Mouse (Mus musculus) retina, postnatal 1 day (tissue): Measurements from ENCODE around the gene Zdhhc21.
A peak's percentile ranks its signal among the peaks of the same experiment; 100 is the strongest.

Experiments used
- DNase-seq: peaks from one replicate; pipeline ENCODE4 v3.0.0-alpha.2; 2012

Zdhhc21 gene

DNA sequence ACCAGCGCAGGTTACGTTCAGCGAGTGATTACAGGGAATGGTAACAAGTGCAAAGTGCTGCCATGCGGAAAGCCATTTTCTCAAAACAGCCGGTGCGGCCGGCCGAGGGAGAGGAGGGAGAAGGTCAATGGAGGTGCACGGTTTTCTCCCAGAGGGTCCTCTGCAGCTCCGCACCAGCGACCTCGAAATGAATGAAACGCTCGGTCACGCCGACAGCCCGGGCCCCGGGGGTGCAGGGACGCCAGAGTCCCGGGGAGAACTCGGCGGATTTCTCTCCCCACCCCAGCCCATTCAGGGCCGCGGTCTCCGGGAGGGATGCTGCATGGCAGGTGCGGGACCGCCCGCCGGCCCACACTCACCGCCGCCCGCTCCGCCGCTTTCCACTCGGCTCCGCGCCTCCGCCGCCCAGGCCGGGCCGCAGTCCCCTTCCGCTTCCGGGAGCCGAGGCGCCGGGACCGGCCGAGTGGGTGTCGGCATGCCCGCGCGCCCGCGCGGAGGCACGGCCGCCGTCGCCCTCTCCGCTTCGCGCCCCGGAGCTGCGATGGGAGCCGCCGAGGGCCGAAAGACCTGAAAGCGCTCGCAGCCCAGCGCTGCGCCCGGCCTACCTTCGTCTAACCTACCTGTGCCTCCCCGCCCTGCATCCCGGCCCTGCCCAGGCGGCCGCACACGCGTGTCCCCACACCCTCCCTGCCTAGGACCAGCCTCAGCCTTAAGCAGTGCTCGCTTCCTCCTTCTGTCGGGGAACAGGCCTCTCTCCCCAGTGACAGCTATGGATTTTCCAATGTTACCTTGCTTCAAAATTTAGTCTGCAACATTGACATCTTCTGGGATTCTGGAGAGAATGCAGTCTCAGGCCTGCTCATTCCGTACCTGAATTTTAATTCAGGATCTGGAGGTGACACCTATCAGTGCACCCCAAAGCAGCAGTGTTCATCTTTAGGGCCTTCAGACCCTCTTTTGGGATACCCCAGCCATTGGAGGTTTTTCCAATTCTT is at the start of gene Zdhhc21:
Zdhhc21 (minus strand) TSS at position 828 of the 995 bp plus-strand sequence.
- peak; percentile 84 for DNase-seq

DNA sequence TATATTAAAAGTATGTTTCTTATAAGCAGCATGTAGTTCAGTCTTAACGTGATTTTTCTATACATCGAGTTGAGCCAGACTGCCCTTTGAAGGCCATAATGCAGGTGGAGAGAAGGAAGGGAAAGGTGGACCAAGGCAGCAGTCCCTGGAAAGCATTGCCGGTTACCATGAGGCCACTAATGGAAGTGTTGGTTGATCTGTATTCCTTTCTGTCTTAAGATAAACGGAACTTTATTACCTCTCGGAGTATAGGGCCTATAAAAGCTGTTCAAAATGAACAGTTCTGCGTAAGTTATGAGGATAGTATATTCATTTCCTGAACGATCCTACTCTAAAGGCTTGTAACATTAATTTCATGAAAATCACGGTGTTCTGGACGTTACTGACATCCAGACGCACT is 35.5 kb upstream of the Zdhhc21 start:
- no peak for DNase-seq

- DNase-seq, result no peak
Observed at GRCm38 (mm10) chr4:82892247-82892646, 32.5 kb upstream of the Zdhhc21 start.

GRCm38 (mm10) chr4:82891566-82891965 is 31.8 kb upstream of the Zdhhc21 start:
- DNase-seq, result no peak

- DNase-seq, result no peak
Observed at GRCm38 (mm10) chr4:82891049-82891448, 31.3 kb upstream of the Zdhhc21 start.

- DNase-seq, result no peak
Observed at GRCm38 (mm10) chr4:82890585-82890984, 30.8 kb upstream of the Zdhhc21 start.

DNA sequence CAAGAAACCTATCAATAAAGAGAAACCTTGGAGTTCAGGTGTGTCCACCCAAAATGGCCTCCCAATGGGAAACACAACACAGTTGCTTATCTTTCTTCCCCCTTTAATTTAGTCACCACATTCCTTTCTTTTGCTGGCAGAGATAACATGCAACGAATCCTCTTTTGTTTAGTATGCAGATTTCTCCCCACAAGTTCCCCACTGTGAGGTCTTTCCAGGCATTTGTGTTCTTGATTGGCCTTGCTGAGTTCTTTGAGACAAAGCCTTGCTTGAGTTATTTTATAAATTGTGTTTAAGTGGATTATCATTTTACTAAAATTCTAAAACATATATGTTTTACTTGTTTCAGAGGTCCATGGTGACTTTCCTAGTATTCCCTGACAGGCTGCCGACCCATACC is 26.4 kb upstream of the Zdhhc21 start:
- DNase-seq, result no peak

- no peak for DNase-seq
Observed at GRCm38 (mm10) chr4:82885535-82885913, 25.8 kb upstream of the Zdhhc21 start.

DNA sequence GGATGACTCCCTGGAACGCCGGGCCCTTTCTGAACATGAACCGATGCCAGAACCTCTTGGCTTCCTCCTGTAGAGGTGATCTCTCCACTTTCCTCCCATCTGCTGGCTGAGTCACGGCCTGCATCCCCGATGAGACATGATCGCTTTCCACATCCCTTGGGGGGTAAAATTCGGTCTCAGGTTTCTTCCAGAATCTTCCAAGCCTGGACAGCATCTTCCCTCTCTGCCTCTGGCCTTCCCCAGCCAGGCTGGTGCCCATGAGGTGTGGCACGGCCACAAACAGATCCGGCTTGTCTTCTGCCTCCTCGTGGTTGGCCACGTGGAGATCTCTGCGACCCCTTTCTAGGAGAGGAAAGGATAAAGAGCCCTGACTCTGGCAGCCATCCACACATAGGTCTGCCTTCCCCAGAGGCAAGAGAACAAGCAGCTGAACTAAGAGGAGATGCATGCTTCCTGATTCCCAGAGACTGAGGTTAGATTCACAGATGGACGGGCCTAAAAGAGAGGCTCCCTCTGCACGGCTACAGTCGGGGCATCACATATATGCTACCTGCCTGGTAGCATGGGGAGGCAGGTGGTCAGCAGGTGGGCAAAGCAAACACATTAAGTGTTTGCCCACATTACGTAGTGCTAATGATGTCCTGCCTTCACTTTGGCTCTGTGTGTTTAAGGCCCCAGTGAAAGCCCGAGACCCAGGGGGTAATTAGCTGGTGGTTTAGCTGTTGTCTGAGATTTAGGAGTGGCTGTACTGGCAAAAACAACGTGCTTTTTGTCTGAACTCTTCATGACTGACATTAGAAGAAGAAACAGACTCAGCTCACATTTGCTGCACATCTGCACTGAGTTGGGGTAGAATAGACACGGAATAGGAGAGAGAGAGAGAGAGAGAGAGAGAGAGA is 25.1 kb upstream of the Zdhhc21 start, which contains the start of gene Cer1:
Cer1 (minus strand) TSS at position 513 of the 899 bp plus-strand sequence.
- DNase-seq, result peak; percentile 51

- no peak for DNase-seq
Observed at GRCm38 (mm10) chr4:82882500-82882899, 22.7 kb upstream of the Zdhhc21 start.

DNA sequence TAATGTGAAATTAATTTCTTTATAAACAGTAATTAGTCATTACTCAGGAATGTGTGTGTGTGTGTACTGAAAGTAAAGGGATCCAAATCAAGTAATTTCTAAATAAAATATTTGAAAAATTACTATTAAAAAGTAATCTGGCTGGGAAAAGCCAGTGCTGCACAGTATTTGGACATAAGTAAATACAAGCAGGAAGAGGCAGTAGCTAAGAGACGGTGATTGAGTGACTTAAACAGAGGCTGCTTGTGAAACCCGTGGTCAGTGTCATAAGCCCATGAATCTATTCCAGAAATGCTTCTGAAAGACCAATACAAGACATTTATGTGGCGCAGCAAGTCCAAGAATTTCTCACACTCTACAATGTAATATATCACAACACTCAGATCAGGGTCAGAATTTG is 21.6 kb upstream of the Zdhhc21 start:
- no peak for DNase-seq

- DNase-seq, result no peak
Observed at GRCm38 (mm10) chr4:82880243-82880642, 20.5 kb upstream of the Zdhhc21 start.

GRCm38 (mm10) chr4:82879152-82879551 is 19.4 kb upstream of the Zdhhc21 start:
- DNase-seq, result no peak

GRCm38 (mm10) chr4:82876656-82877055 is 16.9 kb upstream of the Zdhhc21 start:
- DNase-seq, result no peak

DNA sequence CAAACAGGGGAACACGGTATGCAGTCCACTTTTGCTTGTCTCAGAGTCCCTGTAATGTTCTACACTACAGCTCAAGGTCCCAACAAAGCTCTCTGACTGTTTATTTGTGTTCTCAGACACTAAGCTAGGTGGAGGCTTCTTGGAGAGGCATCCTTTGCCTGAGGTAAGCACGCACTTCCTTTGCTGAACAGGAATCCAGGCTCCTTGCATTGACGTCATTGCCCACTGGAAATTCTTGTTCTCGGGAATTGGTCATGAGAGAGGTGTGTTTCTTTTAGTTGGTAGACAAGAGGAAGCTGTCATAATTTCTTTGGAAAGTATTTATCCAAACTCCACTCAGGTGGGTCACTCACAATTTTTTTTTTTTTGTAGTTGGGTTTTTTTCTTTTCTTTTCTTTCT is 15.8 kb upstream of the Zdhhc21 start:
- no peak for DNase-seq

DNA sequence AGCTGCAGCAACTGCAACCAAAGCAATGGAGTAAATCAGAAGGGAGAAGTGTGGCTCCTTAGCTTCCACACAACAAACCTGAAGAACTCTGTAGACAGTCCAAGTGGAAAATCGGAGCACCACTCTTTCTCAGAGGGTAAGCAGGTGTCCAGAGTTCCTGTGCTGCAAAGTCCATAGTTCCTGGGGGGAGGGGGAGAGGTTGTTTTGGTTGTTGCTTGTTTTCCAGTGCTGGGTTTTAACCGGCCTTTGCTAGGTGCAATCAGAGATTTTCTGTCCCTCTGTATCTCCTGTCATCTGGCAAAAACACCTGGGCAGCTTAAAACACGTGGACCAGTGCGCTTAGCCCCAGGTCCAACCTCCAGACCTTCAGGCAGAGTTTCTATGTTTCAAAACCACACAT is 15.0 kb upstream of the Zdhhc21 start:
- DNase-seq, result no peak

- DNase-seq, result no peak
Observed at GRCm38 (mm10) chr4:82872548-82872947, 12.8 kb upstream of the Zdhhc21 start.

DNA sequence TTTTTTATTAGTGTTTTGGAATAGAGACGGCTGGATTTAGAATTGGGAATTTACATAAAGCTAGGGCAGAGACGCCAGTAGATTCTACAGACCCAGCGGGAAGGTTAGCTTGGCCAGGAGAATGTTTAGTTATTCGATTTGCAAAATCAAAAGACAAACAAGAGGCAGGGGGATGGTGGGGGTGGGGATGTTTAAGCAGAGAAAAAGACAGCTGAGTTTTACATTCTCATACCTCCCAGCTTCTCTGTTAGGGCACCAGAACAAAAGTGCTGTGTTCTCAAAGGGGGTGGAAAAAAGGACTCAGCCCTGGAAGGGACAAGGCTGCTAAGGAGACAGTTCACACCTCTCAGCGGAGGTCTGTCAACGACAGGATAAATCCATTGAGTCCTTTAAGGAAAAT is 12.4 kb upstream of the Zdhhc21 start:
- DNase-seq, result no peak

DNA sequence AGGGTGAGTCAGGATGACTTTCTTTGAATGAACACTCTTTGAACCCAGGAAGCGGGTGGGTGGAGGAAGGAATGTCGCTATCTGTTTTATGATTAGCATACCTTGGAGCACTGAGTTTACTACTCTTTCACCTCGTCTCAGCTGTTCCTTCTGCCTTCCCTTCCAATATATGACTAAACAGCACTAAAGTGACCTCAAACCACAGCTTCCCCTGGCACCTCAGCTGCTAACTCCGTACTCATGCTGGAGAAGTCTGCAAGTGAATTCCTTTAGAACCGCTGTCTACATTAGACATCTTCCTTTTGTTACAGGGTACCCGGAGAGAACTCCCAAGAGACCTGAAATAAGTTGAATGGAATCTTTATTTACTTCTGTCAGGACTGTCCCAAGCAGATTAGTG is 11.2 kb upstream of the Zdhhc21 start:
- no peak for DNase-seq

- DNase-seq, result no peak
Observed at GRCm38 (mm10) chr4:82867731-82868445, 8.1 kb upstream of the Zdhhc21 start.

GRCm38 (mm10) chr4:82867111-82867510 is 7.4 kb upstream of the Zdhhc21 start:
- DNase-seq, result no peak

- no peak for DNase-seq
Observed at GRCm38 (mm10) chr4:82864974-82865699, 5.4 kb upstream of the Zdhhc21 start.
